Mouse (Mus musculus): ENCODE results near the gene BC030870. TPM values are rescaled to one million over a fixed set of nuclear protein-coding genes. Genes with fewer than 3 reads are reported as not detected.
"Not testable (repeated sequence)": the region's sequence is repeated elsewhere in the genome, so short reads cannot be mapped to it uniquely, and the experiment has no call there.

BC030870 gene
- polyA plus RNA-seq (2016; fragmentation: Nextera tagmentation; extraction: Ambion mirVana), result not detected in 2 replicates

GRCm38 (mm10) chr8:65129199-65129788 is at the start of gene BC030870:
BC030870 (minus strand) TSS chr8:65129563.
- H3K4me2 ChIP-seq, result no peak within 1 kb of the TSS
- no peaks in the 10 kb centered on the region for H3K27me3 ChIP-seq
- WGBS, result 78% methylated on average over 15 of the region's 15 CpGs
- no peak within 1 kb of the TSS for H3K27ac ChIP-seq
- H3K9me3 ChIP-seq, result no peaks in the 10 kb centered on the region
- H3K4me3 ChIP-seq (replicated peaks), result no peak within 1 kb of the TSS
- ATAC-seq (ENCODE audit: insufficient number of reproducible peaks, insufficient read depth, low FRiP score, low TSS enrichment, low read depth), result no peak
- H3K4me1 ChIP-seq (replicated peaks), result no peaks in the 10 kb centered on the region
- no peaks in the 10 kb centered on the region for H3K36me3 ChIP-seq
- no peak within 1 kb of the TSS for H3K9ac ChIP-seq (replicated peaks)

GRCm38 (mm10) chr8:65174746-65175476 is 45.5 kb upstream of the BC030870 start:
- H3K9me3 ChIP-seq, result no peaks in the 10 kb centered on the region
- no peaks in the 10 kb centered on the region for H3K27me3 ChIP-seq
- H3K4me3 ChIP-seq (replicated peaks), result no peak overlapping the region
- H3K27ac ChIP-seq, result no peak overlapping the region
- no peak for ATAC-seq (ENCODE audit: insufficient number of reproducible peaks, insufficient read depth, low FRiP score, low TSS enrichment, low read depth)
- no peak overlapping the region for H3K9ac ChIP-seq (replicated peaks)
- no peak overlapping the region for H3K4me2 ChIP-seq
- no peaks in the 10 kb centered on the region for H3K36me3 ChIP-seq
- H3K4me1 ChIP-seq (replicated peaks), result no peaks in the 10 kb centered on the region
- 60% methylated on average over 3 of the region's 3 CpGs for WGBS

DNA sequence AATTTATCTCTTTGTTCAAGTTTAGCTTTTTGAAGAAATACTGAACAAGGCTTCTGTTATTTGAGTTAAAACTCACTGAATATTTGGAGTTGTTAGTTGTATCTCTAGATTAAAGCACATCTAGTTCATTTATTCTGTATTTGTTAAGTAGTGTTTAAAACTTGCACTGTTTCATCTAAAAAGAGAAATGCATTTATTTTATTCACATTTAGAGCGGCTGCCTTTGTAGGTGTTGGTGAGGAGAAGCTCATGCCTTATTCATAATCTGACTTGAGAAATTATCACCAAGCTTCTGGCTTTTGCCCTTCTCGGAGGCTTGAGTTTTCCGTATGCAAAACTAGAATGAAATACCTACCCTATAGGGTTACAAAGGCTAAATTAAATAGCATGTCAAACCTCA is 39.8 kb upstream of the BC030870 start:
- Histone ChIP-seq H3K36me3 (no peaks in the 10 kb centered on the region), H3K27ac (no peak overlapping the region), H3K4me2 (no peak overlapping the region), H3K27me3 (no peaks in the 10 kb centered on the region), H3K9ac (replicated peaks) (no peak overlapping the region), H3K9me3 (no peaks in the 10 kb centered on the region), H3K4me1 (replicated peaks) (no peaks in the 10 kb centered on the region), H3K4me3 (replicated peaks) (no peak overlapping the region)
- ATAC-seq (ENCODE audit: insufficient number of reproducible peaks, insufficient read depth, low FRiP score, low TSS enrichment, low read depth), result no peak
- WGBS, result 83% methylated on average over 3 of the region's 3 CpGs

- ATAC-seq (ENCODE audit: insufficient number of reproducible peaks, insufficient read depth, low FRiP score, low TSS enrichment, low read depth); H3K4me1 ChIP-seq (replicated peaks); H3K9me3 ChIP-seq; H3K27ac ChIP-seq; H3K27me3 ChIP-seq; H3K4me2 ChIP-seq; H3K36me3 ChIP-seq; H3K4me3 ChIP-seq (replicated peaks); H3K9ac ChIP-seq (replicated peaks): not testable (repeated sequence)
- WGBS, result 45% methylated on average over 1 of the region's 1 CpGs
Observed at GRCm38 (mm10) chr8:65160676-65161075, 31.3 kb upstream of the BC030870 start.

GRCm38 (mm10) chr8:65159096-65159748 is 29.9 kb upstream of the BC030870 start:
- H3K36me3 ChIP-seq, result no peaks in the 10 kb centered on the region
- H3K9ac ChIP-seq (replicated peaks), result no peak overlapping the region
- no peak for ATAC-seq (ENCODE audit: insufficient number of reproducible peaks, insufficient read depth, low FRiP score, low TSS enrichment, low read depth)
- no peaks in the 10 kb centered on the region for H3K27me3 ChIP-seq
- 75% methylated on average over 14 of the region's 14 CpGs for WGBS
- no peaks in the 10 kb centered on the region for H3K4me1 ChIP-seq (replicated peaks)
- no peaks in the 10 kb centered on the region for H3K9me3 ChIP-seq
- H3K27ac ChIP-seq, result no peak overlapping the region
- H3K4me2 ChIP-seq, result no peak overlapping the region
- H3K4me3 ChIP-seq (replicated peaks), result no peak overlapping the region

- Histone ChIP-seq H3K4me3 (replicated peaks) (no peak overlapping the region), H3K27ac (no peak overlapping the region), H3K4me2 (no peak overlapping the region), H3K27me3 (no peaks in the 10 kb centered on the region), H3K36me3 (no peaks in the 10 kb centered on the region), H3K9ac (replicated peaks) (no peak overlapping the region), H3K9me3 (no peaks in the 10 kb centered on the region), H3K4me1 (replicated peaks) (no peaks in the 10 kb centered on the region)
- ATAC-seq (ENCODE audit: insufficient number of reproducible peaks, insufficient read depth, low FRiP score, low TSS enrichment, low read depth), result no peak
- 91% methylated on average over 4 of the region's 4 CpGs for WGBS
Observed at GRCm38 (mm10) chr8:65157901-65158300, 28.5 kb upstream of the BC030870 start.

DNA sequence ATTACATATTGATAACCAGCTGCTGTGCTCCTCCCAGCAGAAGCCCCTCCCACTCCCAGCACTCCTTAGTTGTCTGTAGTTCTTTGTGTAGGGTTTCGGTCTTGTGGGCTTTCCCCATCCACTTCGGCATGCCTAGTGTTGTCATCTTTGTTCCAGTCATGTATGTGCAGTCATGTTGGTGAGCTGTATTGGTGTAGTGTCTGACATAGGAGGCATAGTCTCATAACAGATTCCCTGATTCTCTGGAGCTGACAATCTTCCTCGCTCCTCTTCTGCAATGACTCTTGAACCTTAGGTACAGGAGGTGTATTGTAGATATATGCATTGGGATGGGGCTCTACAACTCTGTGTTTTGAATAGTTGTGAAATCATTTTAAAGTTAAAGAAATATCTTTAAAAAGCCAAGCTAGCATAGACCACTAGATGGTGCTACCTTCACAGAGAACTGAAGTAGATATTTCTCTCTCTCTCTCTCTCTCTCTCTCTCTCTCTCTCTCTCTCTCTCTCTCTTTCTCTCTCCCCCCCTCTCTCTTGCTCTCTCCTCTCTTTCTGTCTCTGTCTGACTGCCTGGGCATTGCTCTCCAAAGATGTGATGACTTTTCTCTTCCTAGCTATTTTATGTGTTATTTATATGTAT is 9.6 kb upstream of the BC030870 start:
- no peaks in the 10 kb centered on the region for H3K4me1 ChIP-seq (replicated peaks)
- 77% methylated on average over 3 of the region's 3 CpGs for WGBS
- ATAC-seq (ENCODE audit: insufficient number of reproducible peaks, insufficient read depth, low FRiP score, low TSS enrichment, low read depth), result no peak

GRCm38 (mm10) chr8:65126454-65126853 is 2.9 kb downstream of the BC030870 start:
- H3K36me3 ChIP-seq, result no peaks in the 10 kb centered on the region
- no peak overlapping the region for H3K4me2 ChIP-seq
- no peak for ATAC-seq (ENCODE audit: insufficient number of reproducible peaks, insufficient read depth, low FRiP score, low TSS enrichment, low read depth)
- 78% methylated on average over 3 of the region's 3 CpGs for WGBS
- no peaks in the 10 kb centered on the region for H3K27me3 ChIP-seq
- no peaks in the 10 kb centered on the region for H3K4me1 ChIP-seq (replicated peaks)
- H3K27ac ChIP-seq, result no peak overlapping the region
- no peak overlapping the region for H3K9ac ChIP-seq (replicated peaks)
- no peak overlapping the region for H3K4me3 ChIP-seq (replicated peaks)
- H3K9me3 ChIP-seq, result no peaks in the 10 kb centered on the region

More for the DNA sequence above, 9.6 kb upstream of the BC030870 start:
- Histone ChIP-seq H3K27ac (no peak overlapping the region), H3K9ac (replicated peaks) (no peak overlapping the region), H3K4me3 (replicated peaks) (no peak overlapping the region), H3K36me3 (no peaks in the 10 kb centered on the region), H3K27me3 (no peaks in the 10 kb centered on the region), H3K9me3 (no peaks in the 10 kb centered on the region), H3K4me2 (no peak overlapping the region)

GRCm38 (mm10) chr8:65126014-65126413 is 3.3 kb downstream of the BC030870 start:
- H3K27me3 ChIP-seq, result no peaks in the 10 kb centered on the region
- H3K4me3 ChIP-seq (replicated peaks), result no peak overlapping the region
- WGBS, result 73% methylated on average over 1 of the region's 1 CpGs
- H3K4me1 ChIP-seq (replicated peaks), result no peaks in the 10 kb centered on the region
- H3K36me3 ChIP-seq, result no peaks in the 10 kb centered on the region
- no peak overlapping the region for H3K27ac ChIP-seq
- H3K4me2 ChIP-seq, result no peak overlapping the region
- no peak for ATAC-seq (ENCODE audit: insufficient number of reproducible peaks, insufficient read depth, low FRiP score, low TSS enrichment, low read depth)
- H3K9me3 ChIP-seq, result no peaks in the 10 kb centered on the region
- no peak overlapping the region for H3K9ac ChIP-seq (replicated peaks)

DNA sequence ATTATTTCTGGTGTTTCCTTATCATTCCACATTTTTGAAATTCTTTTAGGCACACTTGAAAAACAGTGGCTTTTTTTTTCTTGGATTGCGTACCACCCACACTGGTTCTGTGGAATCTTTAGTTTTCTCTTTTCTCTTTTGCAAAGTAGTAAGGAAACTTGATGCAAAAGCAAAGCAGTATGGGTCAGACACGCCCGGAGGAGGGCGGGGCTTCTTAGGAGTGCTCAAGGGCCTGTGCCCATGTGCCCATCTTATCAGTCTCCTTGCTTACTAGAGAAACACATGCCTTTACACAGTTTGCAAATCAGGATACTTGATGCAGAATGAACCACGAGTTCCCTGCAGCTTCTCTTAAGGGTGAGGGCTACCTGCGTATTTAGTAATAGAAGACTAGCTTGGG is 17.3 kb downstream of the BC030870 start:
- no peak overlapping the region for H3K27ac ChIP-seq
- H3K9ac ChIP-seq (replicated peaks), result no peak overlapping the region
- no peak overlapping the region for H3K4me3 ChIP-seq (replicated peaks)
- H3K4me2 ChIP-seq, result no peak overlapping the region
- no peaks in the 10 kb centered on the region for H3K9me3 ChIP-seq
- 85% methylated on average over 6 of the region's 6 CpGs for WGBS
- no peaks in the 10 kb centered on the region for H3K27me3 ChIP-seq
- no peaks in the 10 kb centered on the region for H3K36me3 ChIP-seq
- ATAC-seq (ENCODE audit: insufficient number of reproducible peaks, insufficient read depth, low FRiP score, low TSS enrichment, low read depth), result no peak
- no peaks in the 10 kb centered on the region for H3K4me1 ChIP-seq (replicated peaks)

DNA sequence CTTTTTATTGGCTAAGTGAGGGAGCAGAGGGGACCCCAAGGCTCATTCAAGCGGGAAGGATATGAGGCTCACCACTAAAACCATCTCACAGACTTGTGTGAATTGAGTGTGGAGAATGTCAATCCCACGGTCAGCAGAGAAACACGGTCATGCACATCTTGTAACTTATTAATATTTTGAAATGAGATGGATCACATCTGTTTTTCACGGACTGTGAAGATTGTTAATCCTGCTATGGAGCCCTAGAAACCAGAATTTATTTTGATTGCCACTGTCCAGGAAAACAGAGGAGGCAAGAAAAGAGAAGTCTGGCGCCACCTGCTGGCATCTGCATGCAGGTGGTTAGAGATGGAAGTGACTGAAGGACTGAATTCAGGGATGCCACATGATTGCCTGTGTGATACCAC is 19.1 kb downstream of the BC030870 start:
- Histone ChIP-seq H3K4me2 (no peak overlapping the region), H3K36me3 (no peaks in the 10 kb centered on the region), H3K4me3 (replicated peaks) (no peak overlapping the region), H3K27me3 (no peaks in the 10 kb centered on the region), H3K9ac (replicated peaks) (no peak overlapping the region), H3K27ac (no peak overlapping the region), H3K9me3 (no peaks in the 10 kb centered on the region), H3K4me1 (replicated peaks) (no peaks in the 10 kb centered on the region)
- no peak; the same call in 1 of the 2 replicates for ATAC-seq (ENCODE audit: insufficient number of reproducible peaks, insufficient read depth, low FRiP score, low TSS enrichment, low read depth)
- WGBS, result 37% methylated on average over 5 of the region's 5 CpGs
